Comparison of ENCODE assay signal across 22 mouse cellular contexts in genomic region chr2:172765260-172765659, GRCm38 (mm10).
DNase-seq lines count a peak whose midpoint lies in the region; ATAC-seq and TF ChIP-seq lines count a peak whose summit lies in the region.
"Had no signal": no experiment of that assay in that cellular context is flagged by ENCODE, and none has a peak within 500 bp of the region (broad histone marks: within the 10 kb centered on the region; RNA-seq: fewer than 3 reads in every experiment).

No protein-coding gene starts in this region.

- no peak overlapping the region for H3K4me2 ChIP-seq in hindbrain, embryonic 12.5 days (replicated peaks)
- H3K4me2 ChIP-seq in hindbrain, embryonic 13.5 days: no peak overlapping the region
- no peak overlapping the region for H3K4me2 ChIP-seq in forebrain, embryonic 16.5 days (ENCODE audit: low read length)
- H3K4me2 ChIP-seq: heart, embryonic 11.5 days; kidney, embryonic 15.5 days; limb, embryonic 12.5 days; liver, embryonic 12.5 days had no signal

- WGBS in hindbrain, embryonic 12.5 days: 40% methylated on average over 2 of the region's 2 CpGs
- WGBS in hindbrain, embryonic 13.5 days: 9% methylated on average over 2 of the region's 2 CpGs
- 4% methylated on average over 2 of the region's 2 CpGs for WGBS in forebrain, embryonic 16.5 days
- 39% methylated on average over 2 of the region's 2 CpGs for WGBS in cerebellum, adult 2 months

- peaks cover 75% of the 10 kb centered on the region for H3K27me3 ChIP-seq in hindbrain, embryonic 12.5 days
- peaks cover 75% of the 10 kb centered on the region for H3K27me3 ChIP-seq in hindbrain, embryonic 13.5 days
- no peaks in the 10 kb centered on the region for H3K27me3 ChIP-seq in forebrain, embryonic 16.5 days (replicated peaks; ENCODE audit: control insufficient read depth, insufficient read depth, low read length)
- peaks cover 3% of the 10 kb centered on the region; the same call in 1 of the 2 replicates for H3K27me3 ChIP-seq in cerebellum, adult 2 months (ENCODE audit: control insufficient read depth, insufficient read depth, low read length)

- no peak for TF ChIP-seq POLR2A in cerebellum, adult 2 months (IDR thresholded peaks at IDR 0.05; ENCODE audit: borderline replicate concordance, insufficient read depth, low read length)

- H3K27ac ChIP-seq in hindbrain, embryonic 12.5 days: no peak overlapping the region; the same call in 1 of the 2 replicates
- no peak overlapping the region for H3K27ac ChIP-seq in hindbrain, embryonic 13.5 days
- H3K27ac ChIP-seq in ES-E14 (ENCODE audit: insufficient read depth, low read depth, low read length, poor library complexity, severe bottlenecking): no peak overlapping the region
- no peak overlapping the region for H3K27ac ChIP-seq in forebrain, embryonic 16.5 days (ENCODE audit: low read length)
- no peak overlapping the region for H3K27ac ChIP-seq in cerebellum, adult 2 months (ENCODE audit: insufficient read depth, low read length)
- H3K27ac ChIP-seq: hindbrain, postnatal 0 days; kidney, embryonic 15.5 days; limb, embryonic 12.5 days; liver, embryonic 12.5 days had no signal

- in situ Hi-C loops in ES-E14 (cut with MboI; ENCODE audit: low sequenced_read_pairs in 2 of 2, unreplicated experiment in 2 of 2): loop anchor here in 1 of 2 experiments (25.0 kb wide), 1 partner anchor 278 kb away; no protein-coding TSS in a partner anchor

- ATAC-seq in hindbrain, embryonic 12.5 days (ENCODE audit: low FRiP score): peak; percentile 33
- ATAC-seq in hindbrain, embryonic 13.5 days (ENCODE audit: low FRiP score): no peak
- 0 out of 2 replicates have a peak, but pooled peaks have one; percentile 36 for ATAC-seq in forebrain, embryonic 16.5 days
- ATAC-seq: hindbrain, postnatal 0 days; intestine, postnatal 0 days; liver, embryonic 12.5 days had no signal

- H3K4me3 ChIP-seq in hindbrain, embryonic 12.5 days: no peak overlapping the region
- H3K4me3 ChIP-seq in hindbrain, embryonic 13.5 days: no peak overlapping the region
- no peak overlapping the region for H3K4me3 ChIP-seq in ES-E14 (ENCODE audit: insufficient read depth in 1 of 2, low read depth in 1 of 2, low read length in 2 of 2, poor library complexity in 1 of 2, severe bottlenecking in 1 of 2)
- H3K4me3 ChIP-seq in forebrain, embryonic 16.5 days (replicated peaks; ENCODE audit: low read length): no peak overlapping the region
- no peak overlapping the region for H3K4me3 ChIP-seq in cerebellum, adult 2 months (replicated peaks; ENCODE audit: insufficient read depth, low read depth, low read length)
- H3K4me3 ChIP-seq: kidney, embryonic 15.5 days; limb, embryonic 12.5 days; liver, embryonic 12.5 days; megakaryocyte, embryonic 14.5 days; myocyte had no signal

- no peaks in the 10 kb centered on the region for H3K9me3 ChIP-seq in hindbrain, embryonic 12.5 days (replicated peaks)
- no peaks in the 10 kb centered on the region for H3K9me3 ChIP-seq in hindbrain, embryonic 13.5 days
- no peaks in the 10 kb centered on the region for H3K9me3 ChIP-seq in ES-E14 (ENCODE audit: control insufficient read depth, insufficient read depth, low read depth, low read length)
- no peaks in the 10 kb centered on the region for H3K9me3 ChIP-seq in forebrain, embryonic 16.5 days (ENCODE audit: control insufficient read depth, low read length)
- H3K9me3 ChIP-seq: kidney, embryonic 15.5 days; limb, embryonic 12.5 days; liver, embryonic 12.5 days; megakaryocyte, embryonic 14.5 days had no signal

- H3K36me3 ChIP-seq in hindbrain, embryonic 12.5 days: no peaks in the 10 kb centered on the region
- H3K36me3 ChIP-seq in hindbrain, embryonic 13.5 days: no peaks in the 10 kb centered on the region
- H3K36me3 ChIP-seq in ES-E14 (ENCODE audit: control insufficient read depth, insufficient read depth, low read length, poor library complexity, severe bottlenecking): no peaks in the 10 kb centered on the region
- H3K36me3 ChIP-seq in forebrain, embryonic 16.5 days (ENCODE audit: control insufficient read depth, insufficient read depth): no peaks in the 10 kb centered on the region
- H3K36me3 ChIP-seq: kidney, embryonic 15.5 days; limb, embryonic 12.5 days; liver, embryonic 12.5 days had no signal

- H3K9ac ChIP-seq in hindbrain, embryonic 12.5 days: no peak overlapping the region
- no peak overlapping the region for H3K9ac ChIP-seq in hindbrain, embryonic 13.5 days
- no peak overlapping the region for H3K9ac ChIP-seq in ES-E14 (ENCODE audit: insufficient read depth, low read depth, low read length, poor library complexity, severe bottlenecking)
- H3K9ac ChIP-seq in forebrain, embryonic 16.5 days (replicated peaks; ENCODE audit: low read depth, low read length): no peak overlapping the region
- H3K9ac ChIP-seq: kidney, embryonic 15.5 days; limb, embryonic 12.5 days; liver, embryonic 12.5 days had no signal

- peaks cover 29% of the 10 kb centered on the region for H3K4me1 ChIP-seq in hindbrain, embryonic 12.5 days
- H3K4me1 ChIP-seq in hindbrain, embryonic 13.5 days (replicated peaks): peaks cover 18% of the 10 kb centered on the region
- peaks cover 4 to 5% of the 10 kb centered on the region in 2 experiments; a peak in 2 of 4 replicates for H3K4me1 ChIP-seq in ES-E14 (ENCODE audit: control insufficient read depth in 2 of 2, insufficient read depth in 2 of 2, low read length in 2 of 2, poor library complexity in 1 of 2)
- peaks cover 11% of the 10 kb centered on the region; the same call in 1 of the 2 replicates for H3K4me1 ChIP-seq in forebrain, embryonic 16.5 days (replicated peaks; ENCODE audit: control insufficient read depth, insufficient read depth, low read length)
- H3K4me1 ChIP-seq in cerebellum, adult 2 months (ENCODE audit: control insufficient read depth, insufficient read depth, low read length): no peaks in the 10 kb centered on the region
- H3K4me1 ChIP-seq: kidney, embryonic 15.5 days; liver, embryonic 12.5 days; megakaryocyte, embryonic 14.5 days had no signal

- TF ChIP-seq CTCF in cerebellum, adult 2 months (IDR thresholded peaks at IDR 0.05; ENCODE audit: borderline replicate concordance, insufficient read depth, low read depth, low read length): no peak

- no peak for DNase-seq in ES-E14 (ENCODE audit: low read depth, low spot score)
- peak; percentile 56 for DNase-seq in embryo, embryonic 10.5 days (ENCODE audit: low spot score)
- DNase-seq in cerebellum, adult 2 months: no peak
- DNase-seq in urinary bladder, postnatal 4 days (ENCODE audit: low spot score in 2 of 2): no peak
- DNase-seq: adrenal gland, adult 8-10 months; B cell, adult 2 months; cerebellum, adult 9-11 months; heart, postnatal 10 days; kidney, postnatal 4 days; lung, adult 2 months; thymus, postnatal 4 days had no signal

TF ChIP-seq in ES-E14, 5 proteins besides CTCF, POLR2A, EP300 and RAD21:
- TF ChIP-seq MAFK (IDR thresholded peaks at IDR 0.05; ENCODE audit: insufficient read depth, low read depth, low read length): 0 out of 2 replicates have a peak, but pooled peaks have one; percentile 16
- TF ChIP-seq ZC3H11A (IDR thresholded peaks at IDR 0.05; ENCODE audit: borderline replicate concordance, low read depth, low read length): no peak
